Mouse (Mus musculus): Measurements from ENCODE around the gene Cisd2.
A peak's percentile ranks its signal among the peaks of the same experiment; 100 is the strongest.

Cisd2 gene

DNA sequence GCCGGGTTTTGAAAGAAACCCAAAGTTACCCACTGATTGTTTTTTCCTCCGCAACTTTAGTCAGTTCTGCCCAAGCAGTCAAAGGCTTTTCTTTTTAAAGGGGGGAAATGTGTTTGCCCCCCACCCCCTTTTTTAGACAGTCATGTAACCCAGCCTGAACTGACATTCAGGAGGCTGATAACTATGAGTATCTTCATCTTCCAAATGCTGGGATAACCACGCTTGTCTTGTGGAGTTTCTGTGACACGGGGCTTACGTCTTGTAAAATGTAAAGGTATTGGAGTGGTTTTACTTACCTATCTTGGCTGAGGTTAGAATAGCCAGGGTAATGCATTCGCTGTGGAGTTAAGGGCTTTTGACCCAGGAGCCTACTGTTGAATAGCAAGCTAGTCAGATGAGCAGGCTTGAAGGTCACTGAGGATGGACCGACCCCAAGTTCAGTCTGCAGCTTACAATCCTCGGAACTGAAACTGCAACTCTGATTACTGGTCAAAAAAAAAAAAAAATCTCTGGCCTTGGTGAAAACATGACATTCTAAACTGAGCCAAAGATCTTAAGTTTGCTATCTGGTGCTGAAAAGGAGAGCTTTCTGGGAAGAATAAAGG is at the start of gene Cisd2:
Gene Cisd2 (minus strand): TSS at position 318 of the 605 bp plus-strand sequence.
- no peak for DNase-seq (ENCODE audit: low read depth, low spot score)

DNA sequence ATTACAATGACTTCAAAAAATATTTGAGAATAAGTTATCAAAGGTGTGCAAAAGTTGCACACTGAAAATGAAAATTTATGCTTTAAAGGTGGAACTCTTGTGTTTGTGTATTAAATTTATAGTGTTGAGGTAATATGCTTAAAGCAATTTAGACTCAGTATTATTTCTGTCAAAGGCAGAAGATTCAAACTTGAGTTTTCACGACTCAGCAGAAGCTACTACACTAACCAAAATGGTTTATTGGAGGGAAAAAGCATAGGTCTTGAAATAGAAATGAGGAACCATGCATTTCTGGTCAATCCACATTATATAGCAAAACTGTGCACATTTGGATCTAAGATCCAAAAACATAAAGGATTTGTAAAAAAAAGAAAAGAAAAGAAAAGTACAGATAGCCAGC is 47.1 kb upstream of the Cisd2 start:
- no peak for DNase-seq (ENCODE audit: low read depth, low spot score)

DNA sequence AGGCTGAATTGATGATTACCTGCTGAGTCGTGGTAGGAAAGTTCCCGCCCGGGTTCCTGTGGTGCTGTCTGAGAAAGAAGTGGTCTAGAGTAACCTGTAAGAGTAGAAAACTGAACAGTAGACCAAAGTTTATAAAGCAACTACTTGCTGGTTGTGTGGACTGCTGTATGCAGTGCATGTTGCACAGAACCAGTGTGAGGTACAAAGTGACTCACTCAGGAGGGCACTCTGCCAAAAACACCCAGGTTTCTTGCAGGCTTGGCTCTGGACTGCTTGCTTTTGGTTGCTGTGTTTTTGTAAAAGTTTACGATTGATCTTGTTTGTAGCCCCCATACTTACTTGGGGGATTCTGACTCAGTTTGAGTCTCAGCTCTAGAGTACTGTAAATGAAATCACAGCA is 46.2 kb upstream of the Cisd2 start:
- no peak for DNase-seq (ENCODE audit: low read depth, low spot score)

GRCm38 (mm10) chr3:135469146-135469545 is 45.4 kb upstream of the Cisd2 start:
- no peak for DNase-seq (ENCODE audit: low read depth, low spot score)

GRCm38 (mm10) chr3:135468402-135468801 is 44.7 kb upstream of the Cisd2 start:
- DNase-seq (ENCODE audit: low read depth, low spot score) = no peak

DNA sequence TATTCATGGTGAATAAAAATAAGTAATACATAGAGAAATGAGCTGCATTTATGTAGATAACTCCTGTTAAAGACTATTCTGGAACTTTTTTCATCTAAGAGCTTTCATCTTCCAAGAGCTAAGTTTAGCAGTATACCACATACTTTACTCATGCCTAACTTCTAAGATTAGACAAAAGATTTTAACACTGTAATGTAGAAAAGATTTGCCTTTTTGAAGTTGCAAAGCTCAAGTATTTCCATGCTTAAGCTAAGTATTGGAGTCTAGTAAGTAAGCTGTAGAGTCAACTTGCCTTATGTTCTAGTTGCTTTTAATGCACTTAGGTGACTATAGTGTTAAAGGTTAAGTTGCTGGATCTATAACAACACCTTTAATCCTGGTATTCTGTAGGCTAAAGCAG is 35.3 kb upstream of the Cisd2 start:
- DNase-seq (ENCODE audit: low read depth, low spot score) = no peak

DNA sequence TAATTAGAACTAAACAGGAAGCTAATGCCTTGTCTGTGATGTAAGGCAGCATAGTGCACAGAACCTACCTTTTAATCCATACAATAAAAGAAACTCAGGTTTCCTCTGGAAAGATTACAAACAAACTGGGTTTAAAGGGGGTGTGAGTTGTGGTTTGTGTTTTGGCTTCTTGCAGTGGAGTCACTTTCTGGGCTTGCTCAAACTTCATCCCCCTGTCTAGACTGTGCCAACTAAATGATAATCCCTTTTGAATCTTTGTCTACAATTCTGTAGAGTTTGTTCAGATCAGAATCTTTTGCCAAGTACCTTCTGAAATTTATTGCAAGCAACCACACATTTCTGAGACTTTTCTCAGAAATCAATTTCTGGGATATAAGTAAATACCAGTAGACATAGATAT is 21.2 kb upstream of the Cisd2 start:
- DNase-seq (ENCODE audit: low read depth, low spot score) = no peak

GRCm38 (mm10) chr3:135440621-135441020 is 16.9 kb upstream of the Cisd2 start:
- no peak for DNase-seq (ENCODE audit: low read depth, low spot score)

DNA sequence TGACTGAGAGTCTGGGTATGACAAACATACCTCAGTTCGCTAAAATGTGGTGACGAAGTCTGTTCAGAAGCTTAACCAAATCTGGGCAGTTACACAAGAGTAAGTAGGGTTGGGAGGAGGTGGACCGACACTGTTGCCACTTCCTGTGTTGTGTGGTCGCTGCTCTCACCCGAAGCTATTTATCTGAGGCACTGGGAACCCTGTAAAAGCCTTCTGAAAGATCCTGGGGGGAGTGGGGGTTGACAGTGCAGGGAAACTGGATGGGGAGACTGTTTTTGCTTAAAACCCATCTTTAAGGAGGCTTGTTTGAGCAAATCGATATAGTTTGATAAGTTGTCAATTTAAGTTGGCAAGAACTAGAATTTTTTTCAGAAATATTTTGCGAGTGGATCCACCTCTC is 16.5 kb upstream of the Cisd2 start:
- peak; percentile 20 for DNase-seq (ENCODE audit: low read depth, low spot score)

GRCm38 (mm10) chr3:135439651-135440050 is 15.9 kb upstream of the Cisd2 start:
- DNase-seq (ENCODE audit: low read depth, low spot score) = no peak

GRCm38 (mm10) chr3:135438913-135439531 is 15.3 kb upstream of the Cisd2 start:
- peak; percentile 55 for DNase-seq (ENCODE audit: low read depth, low spot score)

DNA sequence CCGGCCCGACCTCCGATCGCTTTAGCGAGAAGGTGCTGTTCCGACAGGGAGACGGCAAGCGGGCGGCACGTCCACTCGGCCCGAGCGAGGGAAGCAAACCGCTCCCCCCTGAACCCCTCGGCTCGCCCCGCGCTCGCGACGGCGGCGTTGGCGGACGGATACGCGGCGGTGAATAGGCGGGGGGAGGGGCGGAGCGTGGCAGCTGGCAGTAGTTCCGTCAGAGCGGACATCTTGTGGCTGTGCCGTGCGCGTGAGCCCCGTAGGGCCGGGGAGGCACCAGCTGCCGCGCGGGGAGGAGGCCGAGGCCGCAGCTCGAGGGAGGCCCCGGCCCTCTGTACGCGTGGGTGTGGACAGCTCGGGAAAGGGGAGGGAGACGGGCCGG is 14.8 kb upstream of the Cisd2 start:
- peak; percentile 86 for DNase-seq (ENCODE audit: low read depth, low spot score)

GRCm38 (mm10) chr3:135437758-135438495 is 14.2 kb upstream of the Cisd2 start, which contains the start of gene Ube2d3:
Gene Ube2d3, plus strand, starts transcription at chr3:135438149.
- DNase-seq (ENCODE audit: low read depth, low spot score) = peak; percentile 99

DNA sequence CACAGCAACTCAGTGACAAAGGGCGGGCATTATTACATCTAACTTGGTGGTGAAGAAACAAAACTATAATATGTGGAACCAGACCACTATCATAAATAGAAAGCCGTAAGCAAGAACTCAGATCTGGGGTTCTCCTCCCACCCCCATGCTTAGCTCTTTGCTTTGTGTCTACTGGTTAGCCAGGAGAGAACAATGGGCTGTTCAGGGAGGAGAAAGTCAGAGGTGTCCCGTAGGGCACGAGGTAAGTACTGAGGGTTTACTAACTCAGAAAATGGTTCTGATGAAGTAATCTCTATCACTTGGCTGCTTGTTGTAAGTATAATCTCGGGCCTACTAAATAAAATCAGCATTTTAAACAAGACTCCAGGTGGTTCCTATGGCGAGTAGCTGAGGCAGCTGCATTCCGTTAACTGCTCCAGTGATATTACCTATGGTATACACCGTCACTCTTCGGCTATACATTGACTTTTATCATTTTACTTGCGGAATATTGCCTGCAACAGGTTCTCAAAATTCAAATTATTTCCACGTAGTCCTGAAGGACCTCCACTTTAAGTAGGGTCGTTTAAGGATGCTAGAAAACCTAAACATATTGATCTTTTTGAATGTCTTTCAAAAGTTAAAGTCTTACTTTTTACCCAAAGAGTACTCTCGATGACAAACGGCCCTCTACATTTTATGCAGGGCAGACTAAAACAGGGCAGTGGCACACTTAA is 13.3 kb upstream of the Cisd2 start:
- no peak for DNase-seq (ENCODE audit: low read depth, low spot score)

GRCm38 (mm10) chr3:135422856-135423607 is 693 bp downstream of the Cisd2 start:
- DNase-seq (ENCODE audit: low read depth, low spot score) = peak; percentile 82

GRCm38 (mm10) chr3:135422232-135422855 is 1.4 kb downstream of the Cisd2 start:
- DNase-seq (ENCODE audit: low read depth, low spot score) = no peak

- DNase-seq (ENCODE audit: low read depth, low spot score) = no peak
Observed at GRCm38 (mm10) chr3:135421310-135421594, 2.5 kb downstream of the Cisd2 start.

DNA sequence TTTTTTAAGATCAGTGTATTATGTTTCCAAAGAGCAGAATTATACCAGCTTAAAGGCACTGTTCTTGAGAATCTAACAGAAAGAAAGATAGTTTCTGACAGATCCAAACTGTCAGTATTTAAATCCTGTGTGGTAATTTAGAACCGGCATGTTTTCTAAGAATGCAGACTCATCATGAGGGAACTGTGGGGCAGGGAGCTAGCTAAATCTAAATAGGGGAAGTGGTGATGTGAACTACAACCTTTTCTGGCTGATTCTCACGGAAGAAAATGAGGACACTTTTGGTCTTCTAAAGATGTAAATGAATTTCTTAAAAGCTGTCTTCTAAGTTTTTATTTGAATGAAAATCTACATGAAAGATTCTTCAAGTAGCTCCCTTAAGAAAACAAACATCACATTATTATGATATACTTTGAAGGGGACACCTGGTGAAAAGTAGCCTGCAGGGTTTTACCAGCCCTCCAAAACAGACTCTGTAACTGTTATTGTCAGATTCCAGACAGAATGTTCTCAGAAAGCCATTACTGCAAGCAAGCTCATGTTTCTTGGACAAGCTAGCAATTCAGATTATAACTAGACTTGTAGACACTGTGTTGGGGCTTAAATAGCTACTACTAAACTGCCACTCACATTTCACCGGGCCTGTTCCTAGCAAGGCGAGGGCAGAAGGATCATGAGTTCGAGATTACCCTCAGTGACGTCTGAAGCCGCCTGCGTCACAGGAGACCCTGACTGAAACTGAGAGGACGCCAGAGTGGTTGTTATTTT is 3.0 kb downstream of the Cisd2 start:
- DNase-seq (ENCODE audit: low read depth, low spot score) = no peak

DNA sequence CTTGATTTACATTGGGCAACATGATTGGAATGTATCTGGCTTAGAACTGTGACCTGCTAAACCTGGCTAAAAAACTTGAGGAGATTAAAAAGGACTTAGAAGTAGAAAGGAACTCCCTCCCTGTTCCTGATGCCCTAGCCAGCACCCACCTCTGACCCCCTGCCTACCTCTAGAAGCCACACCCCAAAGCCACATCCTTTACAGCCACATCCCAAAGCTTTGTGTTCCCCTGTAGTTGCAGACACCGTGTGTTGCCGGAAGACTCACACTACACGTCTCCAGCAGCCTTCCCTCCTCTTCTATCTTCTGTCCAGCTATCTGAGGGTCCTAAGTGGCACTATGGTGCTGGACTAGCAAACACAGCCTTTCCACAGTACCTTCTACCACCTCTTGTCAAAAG is 5.9 kb downstream of the Cisd2 start:
- DNase-seq (ENCODE audit: low read depth, low spot score) = no peak

- DNase-seq (ENCODE audit: low read depth, low spot score) = no peak
Observed at GRCm38 (mm10) chr3:135417245-135417644, 6.5 kb downstream of the Cisd2 start.

GRCm38 (mm10) chr3:135411824-135412223 is 11.9 kb downstream of the Cisd2 start:
- no peak for DNase-seq (ENCODE audit: low read depth, low spot score)
